In genomic region chr11:57828955-57829870, GRCm38 (mm10) we compare ENCODE assay signal across 12 mouse cellular contexts. TPM values are rescaled to one million over a fixed set of nuclear protein-coding genes. Genes with fewer than 3 reads are reported as not detected.
DNase-seq lines count a peak whose midpoint lies in the region; ATAC-seq and TF ChIP-seq lines count a peak whose summit lies in the region.
"Had no signal": no experiment of that assay in that cellular context is flagged by ENCODE, and none has a peak within 500 bp of the region (broad histone marks: within the 10 kb centered on the region; RNA-seq: fewer than 3 reads in every experiment).

No protein-coding gene starts in this region.

- H3K4me2 ChIP-seq in liver, embryonic 12.5 days = peak overlapping the region; percentile 26; the same call in 1 of the 2 replicates
- peak overlapping the region; percentile 74 for H3K4me2 ChIP-seq in intestine, embryonic 14.5 days (ENCODE audit: low read length)
- H3K4me2 ChIP-seq: liver, embryonic 15.5 days had no signal

- no peak overlapping the region for H3K9ac ChIP-seq in liver, embryonic 12.5 days
- H3K9ac ChIP-seq in intestine, embryonic 14.5 days (ENCODE audit: low read length) = peak overlapping the region; percentile 69
- H3K9ac ChIP-seq: liver, embryonic 15.5 days had no signal

- WGBS in liver, embryonic 12.5 days (ENCODE audit: insufficient replicate concordance) = 4% methylated on average over 53 of the region's 53 CpGs
- WGBS in intestine, embryonic 14.5 days = 7% methylated on average over 53 of the region's 53 CpGs

- no peaks in the 10 kb centered on the region for H3K9me3 ChIP-seq in liver, embryonic 12.5 days (replicated peaks)
- H3K9me3 ChIP-seq in intestine, embryonic 14.5 days (ENCODE audit: control insufficient read depth, low read length) = no peaks in the 10 kb centered on the region
- H3K9me3 ChIP-seq: liver, embryonic 15.5 days had no signal

- peak overlapping the region; percentile 28; the same call in 1 of the 2 replicates for H3K4me3 ChIP-seq in gastrocnemius, adult 2 months
- 0 out of 2 replicates have a peak overlapping the region, but pooled peaks have one; percentile 2 for H3K4me3 ChIP-seq in liver, embryonic 12.5 days
- H3K4me3 ChIP-seq in intestine, embryonic 14.5 days (ENCODE audit: low read depth, low read length) = peak overlapping the region; percentile 56
- H3K4me3 ChIP-seq: liver, embryonic 15.5 days had no signal

- H3K4me1 ChIP-seq in liver, embryonic 12.5 days = no peaks in the 10 kb centered on the region
- H3K4me1 ChIP-seq in intestine, embryonic 14.5 days (replicated peaks; ENCODE audit: control insufficient read depth, insufficient read depth, low read length) = peaks cover 27% of the 10 kb centered on the region

- H3K36me3 ChIP-seq in liver, embryonic 12.5 days = no peaks in the 10 kb centered on the region
- no peaks in the 10 kb centered on the region for H3K36me3 ChIP-seq in intestine, embryonic 14.5 days (ENCODE audit: control insufficient read depth, insufficient read depth, low read length)
- H3K36me3 ChIP-seq: liver, embryonic 15.5 days had no signal

- DNase-seq in gastrocnemius, adult 2 months = no peak
- no peak for DNase-seq in gastrocnemius, postnatal 25 days
- DNase-seq in liver = no peak
- DNase-seq in intestine, embryonic 14.5 days (ENCODE audit: low spot score) = peak; percentile 82
- peak; percentile 64 for DNase-seq in retina, postnatal 1 day
- no peak for DNase-seq in gastrocnemius, postnatal 10 days
- DNase-seq in urinary bladder, adult 18-20 months (ENCODE audit: low spot score in 2 of 2) = no peak
- DNase-seq: cerebellum, adult 11-12 months had no signal

- TF ChIP-seq CTCF in gastrocnemius, adult 2 months (IDR thresholded peaks at IDR 0.05) = no peak

- no peak overlapping the region for H3K27ac ChIP-seq in gastrocnemius, adult 2 months
- H3K27ac ChIP-seq in liver, embryonic 12.5 days = no peak overlapping the region
- peak overlapping the region; percentile 80 for H3K27ac ChIP-seq in intestine, embryonic 14.5 days (ENCODE audit: low read depth)
- H3K27ac ChIP-seq: liver, embryonic 15.5 days had no signal

- H3K27me3 ChIP-seq in liver, embryonic 12.5 days (replicated peaks) = peaks cover 98% of the 10 kb centered on the region
- peaks cover 55% of the 10 kb centered on the region for H3K27me3 ChIP-seq in intestine, embryonic 14.5 days (replicated peaks; ENCODE audit: control insufficient read depth, insufficient read depth, low read length)

- intact Hi-C loops in gastrocnemius, adult 2 months (cut with DNase I) = no loop called here

- no peak for ATAC-seq in liver, embryonic 12.5 days
- ATAC-seq in intestine, embryonic 14.5 days (replicated peaks; ENCODE audit: low FRiP score, low TSS enrichment, low read depth) = no peak
- ATAC-seq: CD4-positive, CD25-positive, alpha-beta regulatory T cell, adult 4 months had no signal

RNA-seq across cellular contexts. Expression of gene Hand1, which starts 3.4 kb away (rescaled TPM):
- total RNA-seq in gastrocnemius, adult 2 months (2021) = not detected
- total RNA-seq in gastrocnemius, postnatal 25 days (2021) = not detected
- polyA plus RNA-seq in liver, embryonic 12.5 days (2016; fragmentation: Nextera tagmentation; extraction: Ambion mirVana) = 1.6 and 3.0 TPM in 2 replicates
- polyA plus RNA-seq in intestine, embryonic 14.5 days (2014; fragmentation: Nextera tagmentation; extraction: Ambion mirVana) = 36.6 and 44.4 TPM in 2 replicates
- not detected for total RNA-seq in gastrocnemius, postnatal 10 days (2021)
- total RNA-seq: layer of hippocampus, adult 18-20 months had no signal
- polyA plus RNA-seq: CD4-positive, CD25-positive, alpha-beta regulatory T cell, adult 4 months had no signal

RNA-seq across cellular contexts. Expression of gene Sap30l, which starts 27.8 kb away (rescaled TPM):
- total RNA-seq in gastrocnemius, adult 2 months (2021) = 10 to 100 TPM; 46.5 to 47.6 TPM
- total RNA-seq in gastrocnemius, postnatal 25 days (2021) = 10 to 100 TPM; 30.4 to 31.6 TPM
- 9.2 and 10.0 TPM in 2 replicates for polyA plus RNA-seq in liver, embryonic 12.5 days (2016; fragmentation: Nextera tagmentation; extraction: Ambion mirVana)
- 10.1 and 15.0 TPM in 2 replicates for polyA plus RNA-seq in intestine, embryonic 14.5 days (2014; fragmentation: Nextera tagmentation; extraction: Ambion mirVana)
- total RNA-seq in gastrocnemius, postnatal 10 days (2021) = 10 to 100 TPM; 28.2 to 29.8 TPM

Comparison
In these comparisons a context has a peak if more than half of its experiments do, and no peak if none do; other contexts are left out.
1. DNase-seq: peak in intestine, embryonic 14.5 days (single experiment) and retina, postnatal 1 day (single experiment); none in gastrocnemius, adult 2 months (single experiment), gastrocnemius, postnatal 25 days (single experiment), liver (single experiment), gastrocnemius, postnatal 10 days (single experiment) and urinary bladder, adult 18-20 months (0 of 2).
2. H3K4me3 ChIP-seq: peak in every context shown above with its lines; median percentile 56 in intestine, embryonic 14.5 days; 28 in gastrocnemius, adult 2 months; 2 in liver, embryonic 12.5 days.